8 mouse cellular contexts compared by ENCODE assay signal in genomic region chr2:148680775-148681291, GRCm38 (mm10). TPM values are rescaled to one million over a fixed set of nuclear protein-coding genes. Genes with fewer than 3 reads are reported as not detected.
A peak's percentile ranks its signal among the peaks of the same experiment; 100 is the strongest.
DNase-seq lines count a peak whose midpoint lies in the region; ATAC-seq and TF ChIP-seq lines count a peak whose summit lies in the region.

Gene Gzf1, plus strand, starts transcription at chr2:148681023.

- H3K4me3 ChIP-seq in heart, embryonic 12.5 days, result peak within 1 kb of the TSS; percentile 97
- H3K4me3 ChIP-seq in kidney, postnatal 0 days (replicated peaks; ENCODE audit: low read depth, low read length), result peak within 1 kb of the TSS; percentile 63
- peak within 1 kb of the TSS; percentile 84 for H3K4me3 ChIP-seq in liver, embryonic 11.5 days (ENCODE audit: low read depth, low read length)
- peak within 1 kb of the TSS; percentile 69 for H3K4me3 ChIP-seq in stomach, embryonic 14.5 days (ENCODE audit: low read depth, low read length)

- H3K9me3 ChIP-seq in heart, embryonic 12.5 days (replicated peaks), result no peaks in the 10 kb centered on the region
- H3K9me3 ChIP-seq in kidney, postnatal 0 days (replicated peaks; ENCODE audit: low read length), result no peaks in the 10 kb centered on the region
- H3K9me3 ChIP-seq in liver, embryonic 11.5 days (ENCODE audit: control insufficient read depth, low read length), result no peaks in the 10 kb centered on the region
- no peaks in the 10 kb centered on the region for H3K9me3 ChIP-seq in stomach, embryonic 14.5 days (ENCODE audit: control insufficient read depth, low read depth, low read length)

- WGBS in heart, embryonic 12.5 days, result 0% methylated on average over 39 of the region's 39 CpGs
- under 1% methylated on average over 39 of the region's 39 CpGs for WGBS in kidney, postnatal 0 days
- WGBS in liver, embryonic 11.5 days, result under 1% methylated on average over 39 of the region's 39 CpGs
- under 1% methylated on average over 39 of the region's 39 CpGs for WGBS in stomach, embryonic 14.5 days

- no peak; the same call in none of the 2 replicates for TF ChIP-seq CTCF in kidney, postnatal 0 days (IDR thresholded peaks at IDR 0.05; ENCODE audit: low read depth)

- no peaks in the 10 kb centered on the region for H3K27me3 ChIP-seq in heart, embryonic 12.5 days (replicated peaks)
- no peaks in the 10 kb centered on the region for H3K27me3 ChIP-seq in kidney, postnatal 0 days (ENCODE audit: insufficient read depth, low read length)
- no peaks in the 10 kb centered on the region for H3K27me3 ChIP-seq in liver, embryonic 11.5 days (replicated peaks; ENCODE audit: control insufficient read depth, insufficient read depth, low read length)
- H3K27me3 ChIP-seq in stomach, embryonic 14.5 days (ENCODE audit: control insufficient read depth, insufficient read depth, low read length), result no peaks in the 10 kb centered on the region

- peak within 1 kb of the TSS; percentile 94 for H3K27ac ChIP-seq in heart, embryonic 12.5 days (ENCODE audit: poor library complexity, severe bottlenecking)
- H3K27ac ChIP-seq in kidney, postnatal 0 days, result peak within 1 kb of the TSS; percentile 91
- H3K27ac ChIP-seq in liver, embryonic 11.5 days (ENCODE audit: low read depth, low read length), result peak within 1 kb of the TSS; percentile 91
- H3K27ac ChIP-seq in stomach, embryonic 14.5 days (ENCODE audit: low read length), result peak within 1 kb of the TSS; percentile 96

- peak within 1 kb of the TSS; percentile 95 for H3K9ac ChIP-seq in heart, embryonic 12.5 days
- H3K9ac ChIP-seq in kidney, postnatal 0 days (ENCODE audit: low read depth, low read length), result peak within 1 kb of the TSS; percentile 82
- peak within 1 kb of the TSS; percentile 79 for H3K9ac ChIP-seq in liver, embryonic 11.5 days (ENCODE audit: low read depth, low read length)
- peak within 1 kb of the TSS; percentile 71 for H3K9ac ChIP-seq in stomach, embryonic 14.5 days (replicated peaks; ENCODE audit: low read depth, low read length)

- H3K4me2 ChIP-seq in heart, embryonic 12.5 days, result peak within 1 kb of the TSS; percentile 95
- peak within 1 kb of the TSS; percentile 82 for H3K4me2 ChIP-seq in kidney, postnatal 0 days (ENCODE audit: low read length)
- peak within 1 kb of the TSS; percentile 70 for H3K4me2 ChIP-seq in liver, embryonic 11.5 days
- peak within 1 kb of the TSS; percentile 70 for H3K4me2 ChIP-seq in stomach, embryonic 14.5 days (replicated peaks; ENCODE audit: low read depth, low read length)

- ATAC-seq in erythroid progenitor cell, adult 5-6 weeks (replicated peaks; ENCODE audit: low FRiP score, poor library complexity, severe bottlenecking), result peak; percentile 89
- peak; percentile 97 for ATAC-seq in heart, embryonic 12.5 days (ENCODE audit: insufficient number of reproducible peaks, low FRiP score)
- ATAC-seq in kidney, postnatal 0 days (replicated peaks; ENCODE audit: low FRiP score, low read depth), result peak; percentile 94
- ATAC-seq in liver, embryonic 11.5 days (replicated peaks; ENCODE audit: low FRiP score), result peak; percentile 92
- ATAC-seq in stomach, embryonic 14.5 days (ENCODE audit: insufficient number of reproducible peaks, insufficient read depth, low FRiP score, low read depth), result peak; percentile 95

- peaks cover 39% of the 10 kb centered on the region for H3K4me1 ChIP-seq in heart, embryonic 12.5 days (replicated peaks)
- H3K4me1 ChIP-seq in kidney, postnatal 0 days (replicated peaks; ENCODE audit: insufficient read depth, low read length), result peaks cover 26% of the 10 kb centered on the region
- H3K4me1 ChIP-seq in liver, embryonic 11.5 days (replicated peaks; ENCODE audit: control insufficient read depth, insufficient read depth, low read length), result peaks cover 28% of the 10 kb centered on the region
- peaks cover 36% of the 10 kb centered on the region for H3K4me1 ChIP-seq in stomach, embryonic 14.5 days (ENCODE audit: control insufficient read depth, insufficient read depth, low read length)

- peaks cover 38% of the 10 kb centered on the region for H3K36me3 ChIP-seq in heart, embryonic 12.5 days
- H3K36me3 ChIP-seq in kidney, postnatal 0 days (ENCODE audit: insufficient read depth, low read length), result peaks cover 13% of the 10 kb centered on the region; the same call in 1 of the 2 replicates
- peaks cover 15% of the 10 kb centered on the region for H3K36me3 ChIP-seq in liver, embryonic 11.5 days (ENCODE audit: control insufficient read depth, insufficient read depth, low read length)
- H3K36me3 ChIP-seq in stomach, embryonic 14.5 days (ENCODE audit: control insufficient read depth, insufficient read depth, low read length), result peaks cover 27% of the 10 kb centered on the region

- DNase-seq in CD4-positive helper T cell, adult 2 months (ENCODE audit: low read depth, low spot score), result peak; percentile 98
- peak; percentile 94 for DNase-seq in brain, embryonic 18.5 days (ENCODE audit: low read depth, low spot score)
- DNase-seq in kidney, postnatal 0 days (ENCODE audit: low spot score), result peak; percentile 100
- DNase-seq in liver, embryonic 11.5 days (ENCODE audit: low spot score), result peak; percentile 97
- DNase-seq in naive thymus-derived CD4-positive, alpha-beta T cell, adult 2 months (ENCODE audit: low read depth), result peak; percentile 98

RNA-seq across cellular contexts. Expression of gene Gzf1, which starts in this region (rescaled TPM):
- 3.6 and 9.6 TPM in 2 replicates for total RNA-seq in erythroid progenitor cell, adult 5-6 weeks (2015; ENCODE audit: low replicate concordance)
- 7.1 and 11.0 TPM in 2 replicates for total RNA-seq in erythroid progenitor cell, adult 5-6 weeks (2017; ENCODE audit: low replicate concordance)
- 17.7 and 18.8 TPM in 2 replicates for polyA plus RNA-seq in heart, embryonic 12.5 days (2016; fragmentation: Nextera tagmentation; extraction: Ambion mirVana)
- polyA plus RNA-seq in kidney, postnatal 0 days (2015; fragmentation: Nextera tagmentation; extraction: Ambion mirVana), result 20.0 and 20.5 TPM in 2 replicates
- polyA plus RNA-seq in liver, embryonic 11.5 days (2014; fragmentation: Nextera tagmentation; extraction: Ambion mirVana), result 16.7 and 18.4 TPM in 2 replicates
- polyA plus RNA-seq in stomach, embryonic 14.5 days (2014; fragmentation: Nextera tagmentation; extraction: Ambion mirVana), result 20.0 and 23.1 TPM in 2 replicates

Comparison
In these comparisons a context has a peak if more than half of its experiments do, and no peak if none do; other contexts are left out.
1. Peak in every context shown above with its lines: DNase-seq, ATAC-seq, H3K4me3 ChIP-seq and H3K27ac ChIP-seq.